17 mouse cellular contexts compared by ENCODE assay signal in genomic region chr7:30490957-30491307, GRCm38 (mm10). TPM values are rescaled to one million over a fixed set of nuclear protein-coding genes. Genes with fewer than 3 reads are reported as not detected.
A peak's percentile ranks its signal among the peaks of the same experiment; 100 is the strongest.
DNase-seq lines count a peak whose midpoint lies in the region; ATAC-seq and TF ChIP-seq lines count a peak whose summit lies in the region.
"Had no signal": no experiment of that assay in that cellular context is flagged by ENCODE, and none has a peak within 500 bp of the region (broad histone marks: within the 10 kb centered on the region; RNA-seq: fewer than 3 reads in every experiment).

No protein-coding gene starts in this region.

- no peak overlapping the region for H3K27ac ChIP-seq in hindbrain, postnatal 0 days
- H3K27ac ChIP-seq in hindbrain, embryonic 10.5 days = no peak overlapping the region
- no peak overlapping the region for H3K27ac ChIP-seq in neural tube, embryonic 12.5 days
- no peak overlapping the region for H3K27ac ChIP-seq in liver, embryonic 12.5 days
- H3K27ac ChIP-seq in liver, postnatal 0 days (ENCODE audit: low read depth) = no peak overlapping the region
- H3K27ac ChIP-seq: hindbrain, embryonic 12.5 days; limb, embryonic 13.5 days; liver, embryonic 15.5 days had no signal

- WGBS in hindbrain, postnatal 0 days = 17% methylated on average over 6 of the region's 6 CpGs
- 20% methylated on average over 6 of the region's 6 CpGs for WGBS in hindbrain, embryonic 10.5 days
- WGBS in neural tube, embryonic 12.5 days = 25% methylated on average over 6 of the region's 6 CpGs
- WGBS in liver, embryonic 12.5 days (ENCODE audit: insufficient replicate concordance) = 20% methylated on average over 6 of the region's 6 CpGs
- WGBS in liver, postnatal 0 days (ENCODE audit: insufficient replicate concordance) = 21% methylated on average over 6 of the region's 6 CpGs

- H3K9me3 ChIP-seq in hindbrain, postnatal 0 days (ENCODE audit: low read length) = no peaks in the 10 kb centered on the region
- H3K9me3 ChIP-seq in hindbrain, embryonic 10.5 days = no peaks in the 10 kb centered on the region
- H3K9me3 ChIP-seq in neural tube, embryonic 12.5 days = no peaks in the 10 kb centered on the region
- H3K9me3 ChIP-seq in liver, embryonic 12.5 days (replicated peaks) = no peaks in the 10 kb centered on the region
- no peaks in the 10 kb centered on the region for H3K9me3 ChIP-seq in liver, postnatal 0 days (ENCODE audit: low read length)
- H3K9me3 ChIP-seq: hindbrain, embryonic 12.5 days; limb, embryonic 13.5 days; liver, embryonic 15.5 days had no signal

- TF ChIP-seq EP300 in liver, postnatal 0 days (IDR thresholded peaks at IDR 0.05; ENCODE audit: low read depth) = no peak

- H3K9ac ChIP-seq in hindbrain, postnatal 0 days (replicated peaks; ENCODE audit: low read length) = no peak overlapping the region
- no peak overlapping the region for H3K9ac ChIP-seq in neural tube, embryonic 12.5 days
- H3K9ac ChIP-seq in liver, embryonic 12.5 days = no peak overlapping the region
- H3K9ac ChIP-seq in liver, postnatal 0 days (replicated peaks) = no peak overlapping the region
- H3K9ac ChIP-seq: hindbrain, embryonic 12.5 days; limb, embryonic 13.5 days; liver, embryonic 15.5 days had no signal

- no peaks in the 10 kb centered on the region for H3K27me3 ChIP-seq in hindbrain, postnatal 0 days (ENCODE audit: insufficient read depth, low read length)
- peaks cover 5% of the 10 kb centered on the region; the same call in 1 of the 2 replicates for H3K27me3 ChIP-seq in hindbrain, embryonic 10.5 days (ENCODE audit: insufficient read depth, poor library complexity, severe bottlenecking)
- H3K27me3 ChIP-seq in neural tube, embryonic 12.5 days (replicated peaks) = 0 out of 2 replicates have a peak, but pooled peaks cover 3% of the 10 kb centered on the region
- peaks cover 13% of the 10 kb centered on the region; the same call in 1 of the 2 replicates for H3K27me3 ChIP-seq in liver, embryonic 12.5 days (replicated peaks)
- H3K27me3 ChIP-seq in liver, postnatal 0 days (ENCODE audit: insufficient read depth, low read length) = no peaks in the 10 kb centered on the region

- H3K4me2 ChIP-seq in hindbrain, postnatal 0 days (ENCODE audit: low read depth, low read length) = no peak overlapping the region
- H3K4me2 ChIP-seq in neural tube, embryonic 12.5 days (replicated peaks) = 0 out of 2 replicates have a peak overlapping the region, but pooled peaks have one; percentile 2
- no peak overlapping the region for H3K4me2 ChIP-seq in liver, embryonic 12.5 days
- H3K4me2 ChIP-seq in liver, postnatal 0 days (ENCODE audit: low read depth, low read length) = no peak overlapping the region
- H3K4me2 ChIP-seq: hindbrain, embryonic 12.5 days; limb, embryonic 13.5 days; liver, embryonic 15.5 days had no signal

- DNase-seq in hindbrain, postnatal 0 days (ENCODE audit: low spot score) = peak; percentile 9
- no peak for DNase-seq in hindbrain, embryonic 10.5 days (ENCODE audit: low spot score)
- DNase-seq in neural tube, embryonic 10.5 days (ENCODE audit: extremely low spot score, low spot score) = no peak
- peak; percentile 61 for DNase-seq in ZHBTc4 (ENCODE audit: low read depth, low spot score)
- DNase-seq in liver, postnatal 0 days = no peak
- DNase-seq: gastrocnemius, postnatal 25 days; kidney, adult 11 months had no signal

- no peak overlapping the region for H3K4me3 ChIP-seq in hindbrain, postnatal 0 days (ENCODE audit: low read length)
- no peak overlapping the region for H3K4me3 ChIP-seq in hindbrain, embryonic 10.5 days
- H3K4me3 ChIP-seq in neural tube, embryonic 12.5 days = no peak overlapping the region
- no peak overlapping the region for H3K4me3 ChIP-seq in liver, embryonic 12.5 days
- no peak overlapping the region for H3K4me3 ChIP-seq in liver, postnatal 0 days (ENCODE audit: low read depth, low read length)
- H3K4me3 ChIP-seq: hindbrain, embryonic 12.5 days; limb, embryonic 13.5 days; liver, embryonic 15.5 days had no signal

- peak; percentile 29; the same call in 1 of the 2 replicates for TF ChIP-seq CTCF in hindbrain, postnatal 0 days (IDR thresholded peaks at IDR 0.05; ENCODE audit: low read depth)
- no peak for TF ChIP-seq CTCF in liver, postnatal 0 days (IDR thresholded peaks at IDR 0.05; ENCODE audit: low read depth)

- ATAC-seq in hindbrain, postnatal 0 days = peak; percentile 19; the same call in 1 of the 2 replicates
- ATAC-seq in neural tube, embryonic 12.5 days (ENCODE audit: low FRiP score, low read depth) = no peak
- ATAC-seq in liver, embryonic 12.5 days = no peak
- ATAC-seq in liver, postnatal 0 days = no peak

- no peaks in the 10 kb centered on the region for H3K4me1 ChIP-seq in hindbrain, postnatal 0 days (ENCODE audit: insufficient read depth, low read length)
- H3K4me1 ChIP-seq in hindbrain, embryonic 10.5 days (replicated peaks) = peaks cover 4% of the 10 kb centered on the region; the same call in 1 of the 2 replicates
- no peaks in the 10 kb centered on the region for H3K4me1 ChIP-seq in neural tube, embryonic 12.5 days
- H3K4me1 ChIP-seq in liver, embryonic 12.5 days = no peaks in the 10 kb centered on the region
- H3K4me1 ChIP-seq in liver, postnatal 0 days (ENCODE audit: insufficient read depth) = peaks cover 3% of the 10 kb centered on the region; the same call in 1 of the 2 replicates
- H3K4me1 ChIP-seq: hindbrain, embryonic 12.5 days; limb, embryonic 13.5 days had no signal

- H3K36me3 ChIP-seq in hindbrain, postnatal 0 days (ENCODE audit: insufficient read depth, low read length) = no peaks in the 10 kb centered on the region
- H3K36me3 ChIP-seq in hindbrain, embryonic 10.5 days = no peaks in the 10 kb centered on the region
- no peaks in the 10 kb centered on the region for H3K36me3 ChIP-seq in neural tube, embryonic 12.5 days
- no peaks in the 10 kb centered on the region for H3K36me3 ChIP-seq in liver, embryonic 12.5 days
- no peaks in the 10 kb centered on the region for H3K36me3 ChIP-seq in liver, postnatal 0 days (replicated peaks; ENCODE audit: insufficient read depth, low read length)
- H3K36me3 ChIP-seq: hindbrain, embryonic 12.5 days; limb, embryonic 13.5 days; liver, embryonic 15.5 days had no signal

RNA-seq across cellular contexts. Expression of gene Prodh2, which starts 2.5 kb away (rescaled TPM):
- total RNA-seq in hindbrain, postnatal 0 days (2014; rRNA removed) = not detected in 2 replicates
- 0.24 TPM in 1 of 2 replicates, not detected in the other for polyA plus RNA-seq in hindbrain, postnatal 0 days (2015; fragmentation: Nextera tagmentation; extraction: Ambion mirVana)
- polyA plus RNA-seq in hindbrain, embryonic 10.5 days (2016; fragmentation: Nextera tagmentation; extraction: Ambion mirVana) = 0.40 TPM in 1 of 2 replicates, not detected in the other
- polyA plus RNA-seq in neural tube, embryonic 12.5 days (2016; fragmentation: Nextera tagmentation; extraction: Ambion mirVana) = not detected in 2 replicates
- polyA plus RNA-seq in liver, embryonic 12.5 days (2016; fragmentation: Nextera tagmentation; extraction: Ambion mirVana) = 21.1 and 22.3 TPM in 2 replicates
- polyA plus RNA-seq in liver, postnatal 0 days (2015; fragmentation: Nextera tagmentation; extraction: Ambion mirVana) = 203 and 205 TPM in 2 replicates
- total RNA-seq: gastrocnemius, postnatal 25 days; heart, adult 8-10 months; megakaryocyte-erythroid progenitor cell, adult 5-6 weeks had no signal
- polyA plus RNA-seq: embryonic facial prominence, embryonic 11.5 days; hindbrain, embryonic 12.5 days; limb, embryonic 13.5 days; neural tube, embryonic 14.5 days had no signal

RNA-seq across cellular contexts. Expression of gene Nphs1, which starts 32.8 kb away (rescaled TPM):
- total RNA-seq in hindbrain, postnatal 0 days (2014; rRNA removed) = 2.3 and 2.4 TPM in 2 replicates
- polyA plus RNA-seq in hindbrain, postnatal 0 days (2015; fragmentation: Nextera tagmentation; extraction: Ambion mirVana) = 0.50 and 1.0 TPM in 2 replicates
- polyA plus RNA-seq in hindbrain, embryonic 10.5 days (2016; fragmentation: Nextera tagmentation; extraction: Ambion mirVana) = 1.7 and 4.2 TPM in 2 replicates
- polyA plus RNA-seq in neural tube, embryonic 12.5 days (2016; fragmentation: Nextera tagmentation; extraction: Ambion mirVana) = 2.0 and 3.3 TPM in 2 replicates
- polyA plus RNA-seq in liver, embryonic 12.5 days (2016; fragmentation: Nextera tagmentation; extraction: Ambion mirVana) = 0.14 and 0.18 TPM in 2 replicates
- 0.06 and 0.07 TPM in 2 replicates for polyA plus RNA-seq in liver, postnatal 0 days (2015; fragmentation: Nextera tagmentation; extraction: Ambion mirVana)
- total RNA-seq: gastrocnemius, postnatal 25 days; heart, adult 8-10 months had no signal
- polyA plus RNA-seq: embryonic facial prominence, embryonic 11.5 days; heart, embryonic 16.5 days; neural tube, embryonic 14.5 days had no signal

RNA-seq across cellular contexts. Expression of gene Kirrel2, which starts 33.4 kb away (rescaled TPM):
- 10.7 and 14.7 TPM in 2 replicates for total RNA-seq in hindbrain, postnatal 0 days (2014; rRNA removed)
- polyA plus RNA-seq in hindbrain, postnatal 0 days (2015; fragmentation: Nextera tagmentation; extraction: Ambion mirVana) = 4.4 and 5.8 TPM in 2 replicates
- polyA plus RNA-seq in hindbrain, embryonic 10.5 days (2016; fragmentation: Nextera tagmentation; extraction: Ambion mirVana) = 11.8 and 35.0 TPM in 2 replicates
- 13.5 and 14.6 TPM in 2 replicates for polyA plus RNA-seq in neural tube, embryonic 12.5 days (2016; fragmentation: Nextera tagmentation; extraction: Ambion mirVana)
- 0.05 and 0.17 TPM in 2 replicates for polyA plus RNA-seq in liver, embryonic 12.5 days (2016; fragmentation: Nextera tagmentation; extraction: Ambion mirVana)
- 0.05 TPM in 1 of 2 replicates, not detected in the other for polyA plus RNA-seq in liver, postnatal 0 days (2015; fragmentation: Nextera tagmentation; extraction: Ambion mirVana)
- total RNA-seq: gastrocnemius, postnatal 25 days; heart, adult 8-10 months; megakaryocyte-erythroid progenitor cell, adult 5-6 weeks had no signal

RNA-seq across cellular contexts. Expression of gene Arhgap33, which starts 43.9 kb away (rescaled TPM):
- 55.7 and 59.7 TPM in 2 replicates for total RNA-seq in hindbrain, postnatal 0 days (2014; rRNA removed)
- polyA plus RNA-seq in hindbrain, postnatal 0 days (2015; fragmentation: Nextera tagmentation; extraction: Ambion mirVana) = 64.8 and 73.1 TPM in 2 replicates
- polyA plus RNA-seq in hindbrain, embryonic 10.5 days (2016; fragmentation: Nextera tagmentation; extraction: Ambion mirVana) = 40.1 and 79.4 TPM in 2 replicates
- 78.3 and 90.0 TPM in 2 replicates for polyA plus RNA-seq in neural tube, embryonic 12.5 days (2016; fragmentation: Nextera tagmentation; extraction: Ambion mirVana)
- polyA plus RNA-seq in liver, embryonic 12.5 days (2016; fragmentation: Nextera tagmentation; extraction: Ambion mirVana) = 4.0 and 4.8 TPM in 2 replicates
- 1.0 and 1.1 TPM in 2 replicates for polyA plus RNA-seq in liver, postnatal 0 days (2015; fragmentation: Nextera tagmentation; extraction: Ambion mirVana)

RNA-seq across cellular contexts. Expression of gene Aplp1, which starts 45.6 kb away (rescaled TPM):
- total RNA-seq in hindbrain, postnatal 0 days (2014; rRNA removed) = 840 and 852 TPM in 2 replicates
- polyA plus RNA-seq in hindbrain, postnatal 0 days (2015; fragmentation: Nextera tagmentation; extraction: Ambion mirVana) = 617 and 682 TPM in 2 replicates
- polyA plus RNA-seq in hindbrain, embryonic 10.5 days (2016; fragmentation: Nextera tagmentation; extraction: Ambion mirVana) = 69.7 and 184 TPM in 2 replicates
- polyA plus RNA-seq in neural tube, embryonic 12.5 days (2016; fragmentation: Nextera tagmentation; extraction: Ambion mirVana) = 368 and 386 TPM in 2 replicates
- polyA plus RNA-seq in liver, embryonic 12.5 days (2016; fragmentation: Nextera tagmentation; extraction: Ambion mirVana) = 7.5 and 8.2 TPM in 2 replicates
- polyA plus RNA-seq in liver, postnatal 0 days (2015; fragmentation: Nextera tagmentation; extraction: Ambion mirVana) = 1.2 and 1.6 TPM in 2 replicates
- total RNA-seq: megakaryocyte-erythroid progenitor cell, adult 5-6 weeks had no signal

Comparison
In these comparisons a context has a peak if more than half of its experiments do, and no peak if none do; other contexts are left out.
1. DNase-seq: peak in hindbrain, postnatal 0 days (single experiment) and ZHBTc4 (single experiment); none in hindbrain, embryonic 10.5 days (single experiment), neural tube, embryonic 10.5 days (single experiment) and liver, postnatal 0 days (single experiment).
2. RNA of gene Prodh2, which starts 2.5 kb away (polyA plus RNA-seq): 203 to 205 TPM in liver, postnatal 0 days and 21.1 to 22.3 TPM in liver, embryonic 12.5 days; 0.24 TPM in hindbrain, postnatal 0 days, 0.40 TPM in hindbrain, embryonic 10.5 days and not detected in neural tube, embryonic 12.5 days; every median in the first group is over 10 times any median in the second.